ENCODE assay signal across 20 mouse cellular contexts in genomic region chr16:29693791-29694419, GRCm38 (mm10).
DNase-seq lines count a peak whose midpoint lies in the region; ATAC-seq lines count a peak whose summit lies in the region.
"Had no signal": no experiment of that assay in that cellular context is flagged by ENCODE, and none has a peak within 500 bp of the region (broad histone marks: within the 10 kb centered on the region; RNA-seq: fewer than 3 reads in every experiment).

No protein-coding gene starts in this region.

- H3K4me2 ChIP-seq in midbrain, embryonic 11.5 days, result no peak overlapping the region
- no peak overlapping the region for H3K4me2 ChIP-seq in embryonic facial prominence, embryonic 14.5 days (ENCODE audit: low read depth, low read length)
- H3K4me2 ChIP-seq in hindbrain, embryonic 11.5 days (replicated peaks; ENCODE audit: low read depth, low read length), result no peak overlapping the region
- no peak overlapping the region for H3K4me2 ChIP-seq in midbrain, embryonic 15.5 days
- H3K4me2 ChIP-seq: embryonic facial prominence, embryonic 15.5 days; heart, embryonic 12.5 days; kidney, embryonic 15.5 days; limb, embryonic 12.5 days; liver, embryonic 12.5 days; stomach, embryonic 15.5 days had no signal

- no peak for ATAC-seq in midbrain, embryonic 11.5 days (ENCODE audit: low FRiP score)
- peak; percentile 10; the same call in 1 of the 2 replicates for ATAC-seq in embryonic facial prominence, embryonic 14.5 days (ENCODE audit: low read depth)
- ATAC-seq in hindbrain, embryonic 11.5 days (ENCODE audit: low FRiP score), result peak; percentile 33
- 0 out of 2 replicates have a peak, but pooled peaks have one; percentile 58 for ATAC-seq in midbrain, embryonic 15.5 days (replicated peaks)
- ATAC-seq: liver, embryonic 12.5 days had no signal

- H3K9ac ChIP-seq in midbrain, embryonic 11.5 days (ENCODE audit: low read length), result no peak overlapping the region
- no peak overlapping the region for H3K9ac ChIP-seq in embryonic facial prominence, embryonic 14.5 days (ENCODE audit: low read depth, low read length)
- H3K9ac ChIP-seq in hindbrain, embryonic 11.5 days (ENCODE audit: low read depth, low read length), result no peak overlapping the region
- no peak overlapping the region for H3K9ac ChIP-seq in midbrain, embryonic 15.5 days
- H3K9ac ChIP-seq: embryonic facial prominence, embryonic 15.5 days; heart, embryonic 12.5 days; kidney, embryonic 15.5 days; limb, embryonic 12.5 days; liver, embryonic 12.5 days; stomach, embryonic 15.5 days had no signal

- peaks cover 75% of the 10 kb centered on the region for H3K27me3 ChIP-seq in midbrain, embryonic 10.5 days (ENCODE audit: low read depth, poor library complexity, severe bottlenecking)
- peaks cover 22% of the 10 kb centered on the region for H3K27me3 ChIP-seq in midbrain, embryonic 11.5 days (ENCODE audit: control insufficient read depth, insufficient read depth, low read length)
- no peaks in the 10 kb centered on the region for H3K27me3 ChIP-seq in embryonic facial prominence, embryonic 14.5 days (replicated peaks; ENCODE audit: control insufficient read depth, insufficient read depth, low read length)
- peaks cover 19% of the 10 kb centered on the region for H3K27me3 ChIP-seq in hindbrain, embryonic 11.5 days (ENCODE audit: control insufficient read depth, insufficient read depth, low read length)
- peaks cover 5% of the 10 kb centered on the region for H3K27me3 ChIP-seq in midbrain, embryonic 15.5 days (replicated peaks)
- H3K27me3 ChIP-seq: embryonic facial prominence, embryonic 15.5 days; heart, embryonic 12.5 days; liver, embryonic 12.5 days; stomach, embryonic 15.5 days had no signal

- H3K4me3 ChIP-seq in midbrain, embryonic 10.5 days, result no peak overlapping the region
- H3K4me3 ChIP-seq in midbrain, embryonic 11.5 days (ENCODE audit: low read depth, low read length), result no peak overlapping the region
- no peak overlapping the region for H3K4me3 ChIP-seq in embryonic facial prominence, embryonic 14.5 days (ENCODE audit: low read depth, low read length)
- H3K4me3 ChIP-seq in hindbrain, embryonic 11.5 days (ENCODE audit: low read depth, low read length), result no peak overlapping the region
- H3K4me3 ChIP-seq in midbrain, embryonic 15.5 days, result no peak overlapping the region
- H3K4me3 ChIP-seq: embryonic facial prominence, embryonic 15.5 days; gastrocnemius, adult 2 months; heart, embryonic 12.5 days; kidney, embryonic 15.5 days; limb, embryonic 12.5 days; liver, embryonic 12.5 days; stomach, embryonic 15.5 days had no signal

- no peaks in the 10 kb centered on the region for H3K36me3 ChIP-seq in midbrain, embryonic 10.5 days
- H3K36me3 ChIP-seq in midbrain, embryonic 11.5 days (ENCODE audit: control insufficient read depth, insufficient read depth, low read length), result no peaks in the 10 kb centered on the region
- H3K36me3 ChIP-seq in embryonic facial prominence, embryonic 14.5 days (ENCODE audit: control insufficient read depth, insufficient read depth, low read length), result no peaks in the 10 kb centered on the region
- no peaks in the 10 kb centered on the region for H3K36me3 ChIP-seq in hindbrain, embryonic 11.5 days (ENCODE audit: control insufficient read depth, insufficient read depth, low read length)
- H3K36me3 ChIP-seq in midbrain, embryonic 15.5 days (replicated peaks), result no peaks in the 10 kb centered on the region
- H3K36me3 ChIP-seq: embryonic facial prominence, embryonic 15.5 days; heart, embryonic 12.5 days; kidney, embryonic 15.5 days; limb, embryonic 12.5 days; liver, embryonic 12.5 days; stomach, embryonic 15.5 days had no signal

- peaks cover 19% of the 10 kb centered on the region for H3K4me1 ChIP-seq in midbrain, embryonic 10.5 days
- peaks cover 6% of the 10 kb centered on the region for H3K4me1 ChIP-seq in midbrain, embryonic 11.5 days (ENCODE audit: control insufficient read depth, insufficient read depth, low read length)
- H3K4me1 ChIP-seq in embryonic facial prominence, embryonic 14.5 days (ENCODE audit: control insufficient read depth, insufficient read depth, low read length), result peaks cover 10% of the 10 kb centered on the region; the same call in 1 of the 2 replicates
- H3K4me1 ChIP-seq in hindbrain, embryonic 11.5 days (replicated peaks; ENCODE audit: control insufficient read depth, insufficient read depth, low read length), result no peaks in the 10 kb centered on the region
- peaks cover 7% of the 10 kb centered on the region; the same call in 1 of the 2 replicates for H3K4me1 ChIP-seq in midbrain, embryonic 15.5 days
- H3K4me1 ChIP-seq: liver, embryonic 12.5 days; stomach, embryonic 15.5 days had no signal

- peak overlapping the region; percentile 15; the same call in 1 of the 2 replicates for H3K27ac ChIP-seq in midbrain, embryonic 10.5 days (replicated peaks)
- H3K27ac ChIP-seq in midbrain, embryonic 11.5 days (ENCODE audit: low read depth, low read length), result no peak overlapping the region
- H3K27ac ChIP-seq in embryonic facial prominence, embryonic 14.5 days (replicated peaks; ENCODE audit: low read depth, low read length), result no peak overlapping the region
- H3K27ac ChIP-seq in hindbrain, embryonic 11.5 days (ENCODE audit: low read depth, low read length), result 0 out of 2 replicates have a peak overlapping the region, but pooled peaks have one; percentile 30
- no peak overlapping the region for H3K27ac ChIP-seq in midbrain, embryonic 15.5 days
- H3K27ac ChIP-seq: embryonic facial prominence, embryonic 15.5 days; gastrocnemius, adult 2 months; liver, embryonic 12.5 days; stomach, embryonic 15.5 days had no signal

- DNase-seq in midbrain, embryonic 10.5 days (ENCODE audit: low spot score), result no peak
- DNase-seq in midbrain, embryonic 11.5 days (ENCODE audit: low spot score, missing footprints), result no peak
- DNase-seq in embryonic facial prominence, embryonic 14.5 days (ENCODE audit: low spot score), result no peak
- DNase-seq in hindbrain, embryonic 11.5 days (ENCODE audit: low spot score), result no peak
- DNase-seq in right cerebral cortex, postnatal 25 days, result no peak
- no peak for DNase-seq in gastrocnemius, postnatal 10 days
- no peak for DNase-seq in cerebellum, adult 11 months
- DNase-seq: gastrocnemius, adult 2 months; kidney, postnatal 4 days; lung, adult 2 months; lung, postnatal 4 days; right cerebral cortex, postnatal 14 days; thymus, adult 18-20 months had no signal

- WGBS in midbrain, embryonic 10.5 days, result 74% methylated on average over 6 of the region's 6 CpGs
- WGBS in midbrain, embryonic 11.5 days, result 71% methylated on average over 6 of the region's 6 CpGs
- WGBS in embryonic facial prominence, embryonic 14.5 days, result 72% methylated on average over 6 of the region's 6 CpGs
- WGBS in hindbrain, embryonic 11.5 days, result 71% methylated on average over 6 of the region's 6 CpGs
- 56% methylated on average over 6 of the region's 6 CpGs for WGBS in midbrain, embryonic 15.5 days

- peaks cover 5% of the 10 kb centered on the region; the same call in 1 of the 2 replicates for H3K9me3 ChIP-seq in midbrain, embryonic 10.5 days (replicated peaks)
- 0 out of 2 replicates have a peak, but pooled peaks cover 4% of the 10 kb centered on the region for H3K9me3 ChIP-seq in midbrain, embryonic 11.5 days (ENCODE audit: control insufficient read depth, low read length)
- H3K9me3 ChIP-seq in embryonic facial prominence, embryonic 14.5 days (ENCODE audit: control insufficient read depth, low read length), result peaks cover 7% of the 10 kb centered on the region; the same call in 1 of the 2 replicates
- H3K9me3 ChIP-seq in hindbrain, embryonic 11.5 days (ENCODE audit: control insufficient read depth, low read length), result no peaks in the 10 kb centered on the region; the same call in 1 of the 2 replicates
- no peaks in the 10 kb centered on the region for H3K9me3 ChIP-seq in midbrain, embryonic 15.5 days
- H3K9me3 ChIP-seq: embryonic facial prominence, embryonic 15.5 days; kidney, embryonic 15.5 days; stomach, embryonic 15.5 days had no signal

Comparison
In these comparisons a context has a peak if more than half of its experiments do, and no peak if none do; other contexts are left out.
1. H3K27ac ChIP-seq: peak in midbrain, embryonic 10.5 days (single experiment) and hindbrain, embryonic 11.5 days (single experiment); none in midbrain, embryonic 11.5 days (single experiment), embryonic facial prominence, embryonic 14.5 days (single experiment) and midbrain, embryonic 15.5 days (single experiment).